Mouse (Mus musculus) thymus, adult 2 months (tissue): Measurements from ENCODE around the gene Mpzl1. TPM values are rescaled to one million over a fixed set of nuclear protein-coding genes. Genes with fewer than 3 reads are reported as not detected.

Experiments used
- DNase-seq: peaks from one replicate; pipeline ENCODE4 v3.0.0; 2021
- H3K27ac ChIP-seq: fragments of 200-500 bp; 2 replicates; pipeline ENCODE4 v1.5.1; 2012; ENCODE audit warnings: low read length, control low read depth; ENCODE audit not compliant: control insufficient read depth, insufficient read depth
- H3K27me3 ChIP-seq: fragments of 200-500 bp; 2 replicates; pipeline ENCODE4 v1.6.1; 2012; ENCODE audit warnings: mild to moderate bottlenecking, low read length, moderate library complexity, mixed read lengths; ENCODE audit not compliant: control insufficient read depth, insufficient read depth
- H3K36me3 ChIP-seq: fragments of 200-500 bp; 2 replicates; pipeline ENCODE4 v1.6.1; 2012; ENCODE audit warnings: mild to moderate bottlenecking, low read length, moderate library complexity; ENCODE audit not compliant: control insufficient read depth, insufficient read depth
- H3K4me1 ChIP-seq: fragments of 200-500 bp; replicated peaks from 2 replicates; pipeline ENCODE4 v1.6.1; 2012; ENCODE audit warnings: low read length; ENCODE audit not compliant: control insufficient read depth, insufficient read depth
- H3K4me3 ChIP-seq: fragments of 200-500 bp; 2 replicates; pipeline ENCODE4 v1.5.1; 2012; ENCODE audit warnings: mild to moderate bottlenecking, low read length, control low read depth, moderate library complexity; ENCODE audit not compliant: control insufficient read depth, insufficient read depth
- CTCF ChIP-seq: fragments of 200-500 bp; IDR thresholded peaks from 2 replicates; pipeline ENCODE4 v1.5.1; 2012; ENCODE audit warnings: mild to moderate bottlenecking, control low read depth, low read length, moderate library complexity, borderline replicate concordance; ENCODE audit not compliant: control insufficient read depth, poor library complexity, insufficient read depth; ENCODE audit errors: extremely low read depth
- POLR2A ChIP-seq: fragments of 200-500 bp; IDR thresholded peaks from 2 replicates; pipeline ENCODE4 v1.6.1; 2012; ENCODE audit warnings: mild to moderate bottlenecking, low read length, control low read depth, moderate library complexity; ENCODE audit not compliant: control insufficient read depth, poor library complexity, insufficient read depth; ENCODE audit errors: extremely low read depth
- WGBS: fragments of 180-500 bp; shearing (Covaris S2); methylation state at CpG from one replicate; pipeline ENCODE4 v1.1.7; 2018; 5-methylcytosine and 5-hydroxymethylcytosine counted together
- polyA plus RNA-seq: library from polyadenylated mRNA; depleted of rRNA; stranded (reverse); fragments of >200 nt; gene quantifications from 2 replicates; pipeline ENCODE4 v1.2.3, GENCODE M21; 2012

Mpzl1 gene
- polyA plus RNA-seq, 1 experiment, result 5.9 TPM

GRCm38 (mm10) chr1:165612714-165613113 is 21.6 kb downstream of the Mpzl1 start:
- Histone ChIP-seq H3K36me3 (no peaks in the 10 kb centered on the region), H3K4me1 (0 out of 2 replicates have a peak, but pooled peaks cover 2% of the 10 kb centered on the region), H3K27me3 (no peaks in the 10 kb centered on the region), H3K4me3 (no peak overlapping the region), H3K27ac (no peak overlapping the region)
- no peak for TF ChIP-seq POLR2A
- no peak for TF ChIP-seq CTCF
- WGBS, result 3% methylated on average over 5 of the region's 5 CpGs
- peak; percentile 42 for DNase-seq

GRCm38 (mm10) chr1:165610321-165610999 is 23.9 kb downstream of the Mpzl1 start:
- Histone ChIP-seq H3K36me3 (no peaks in the 10 kb centered on the region), H3K4me3 (no peak overlapping the region), H3K27ac (no peak overlapping the region), H3K4me1 (0 out of 2 replicates have a peak, but pooled peaks cover 2% of the 10 kb centered on the region), H3K27me3 (no peaks in the 10 kb centered on the region)
- no peak for DNase-seq
- no peak for TF ChIP-seq POLR2A
- no peak for TF ChIP-seq CTCF
- WGBS, result 54% methylated on average over 9 of the region's 9 CpGs

GRCm38 (mm10) chr1:165609495-165610320 is 24.6 kb downstream of the Mpzl1 start:
- TF ChIP-seq POLR2A, result no peak
- no peak for TF ChIP-seq CTCF
- no peak for DNase-seq
- H3K27me3 ChIP-seq, result no peaks in the 10 kb centered on the region
- H3K4me3 ChIP-seq, result no peak overlapping the region
- 86% methylated on average over 7 of the region's 7 CpGs for WGBS
- no peaks in the 10 kb centered on the region for H3K36me3 ChIP-seq
- H3K4me1 ChIP-seq, result 0 out of 2 replicates have a peak, but pooled peaks cover 2% of the 10 kb centered on the region
- no peak overlapping the region for H3K27ac ChIP-seq

GRCm38 (mm10) chr1:165608904-165609303 is 25.4 kb downstream of the Mpzl1 start:
- TF ChIP-seq POLR2A, result no peak
- no peak for TF ChIP-seq CTCF
- Histone ChIP-seq H3K27ac (no peak overlapping the region), H3K27me3 (no peaks in the 10 kb centered on the region), H3K36me3 (no peaks in the 10 kb centered on the region), H3K4me1 (0 out of 2 replicates have a peak, but pooled peaks cover 2% of the 10 kb centered on the region), H3K4me3 (no peak overlapping the region)
- WGBS, result 96% methylated on average over 4 of the region's 4 CpGs
- no peak for DNase-seq

GRCm38 (mm10) chr1:165605774-165606173 is 28.6 kb downstream of the Mpzl1 start:
- no peak overlapping the region for H3K4me3 ChIP-seq
- H3K27me3 ChIP-seq, result no peaks in the 10 kb centered on the region
- WGBS, result 81% methylated on average over 6 of the region's 6 CpGs
- H3K27ac ChIP-seq, result no peak overlapping the region
- TF ChIP-seq POLR2A (no peak), CTCF (no peak)
- H3K4me1 ChIP-seq, result no peaks in the 10 kb centered on the region
- DNase-seq, result no peak
- H3K36me3 ChIP-seq, result no peaks in the 10 kb centered on the region

GRCm38 (mm10) chr1:165605108-165605507 is 29.2 kb downstream of the Mpzl1 start:
- Histone ChIP-seq H3K27me3 (no peaks in the 10 kb centered on the region), H3K4me1 (no peaks in the 10 kb centered on the region), H3K27ac (no peak overlapping the region), H3K4me3 (no peak overlapping the region), H3K36me3 (no peaks in the 10 kb centered on the region)
- no peak for TF ChIP-seq POLR2A
- no peak for TF ChIP-seq CTCF
- no peak for DNase-seq
- WGBS, result 94% methylated on average over 3 of the region's 3 CpGs
